Mouse (Mus musculus): ENCODE measurements around the gene Sec1. TPM values are rescaled to one million over a fixed set of nuclear protein-coding genes. Genes with fewer than 3 reads are reported as not detected.

Sec1 gene
- total and polyA plus RNA-seq, 2 experiments from 2014 or later, result 0.33 to 1.3 TPM

DNA sequence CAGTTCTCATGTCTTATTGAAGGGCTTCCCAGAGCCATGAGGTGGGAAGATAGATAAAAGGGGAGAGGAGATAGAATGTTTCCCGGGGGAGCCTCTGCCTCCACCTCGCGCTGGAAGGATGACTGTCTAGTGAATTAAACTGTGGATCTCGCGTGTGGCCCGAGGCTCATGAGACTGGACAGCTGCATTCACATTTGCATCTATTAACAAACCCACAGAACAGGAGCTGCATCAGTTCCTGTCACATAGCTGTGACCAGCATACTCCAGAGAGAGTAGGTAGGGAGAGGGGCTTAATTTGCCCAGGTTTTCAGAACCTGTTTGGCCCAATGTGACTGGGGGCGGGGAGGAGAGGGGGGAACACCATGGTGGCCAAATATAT, 48.6 kb downstream of the Sec1 start:
- H3K4me2 ChIP-seq (ENCODE audit: low read depth, low read length), result no peak overlapping the region
- TF ChIP-seq CTCF (IDR thresholded peaks at IDR 0.05; ENCODE audit: low read depth) (no peak), EP300 (IDR thresholded peaks at IDR 0.05; ENCODE audit: low read depth) (no peak)
- no peak overlapping the region for H3K27ac ChIP-seq (ENCODE audit: low read depth)
- DNase-seq (ENCODE audit: low spot score) (no peak), ATAC-seq (ENCODE audit: insufficient read depth, low read depth) (no peak)
- H3K27me3 ChIP-seq (ENCODE audit: control insufficient read depth, insufficient read depth, low read length), result no peaks in the 10 kb centered on the region
- H3K4me3 ChIP-seq (ENCODE audit: low read depth, low read length), result no peak overlapping the region
- peaks cover 32% of the 10 kb centered on the region for H3K4me1 ChIP-seq (ENCODE audit: control insufficient read depth, insufficient read depth)
- 74% methylated on average over 7 of the region's 7 CpGs for WGBS
- no peak overlapping the region for H3K9ac ChIP-seq (replicated peaks; ENCODE audit: low read depth, low read length)
- no peaks in the 10 kb centered on the region for H3K9me3 ChIP-seq (replicated peaks; ENCODE audit: control insufficient read depth, low read length)
- 0 out of 2 replicates have a peak, but pooled peaks cover 6% of the 10 kb centered on the region for H3K36me3 ChIP-seq (replicated peaks; ENCODE audit: control insufficient read depth, insufficient read depth, low read length)

DNA sequence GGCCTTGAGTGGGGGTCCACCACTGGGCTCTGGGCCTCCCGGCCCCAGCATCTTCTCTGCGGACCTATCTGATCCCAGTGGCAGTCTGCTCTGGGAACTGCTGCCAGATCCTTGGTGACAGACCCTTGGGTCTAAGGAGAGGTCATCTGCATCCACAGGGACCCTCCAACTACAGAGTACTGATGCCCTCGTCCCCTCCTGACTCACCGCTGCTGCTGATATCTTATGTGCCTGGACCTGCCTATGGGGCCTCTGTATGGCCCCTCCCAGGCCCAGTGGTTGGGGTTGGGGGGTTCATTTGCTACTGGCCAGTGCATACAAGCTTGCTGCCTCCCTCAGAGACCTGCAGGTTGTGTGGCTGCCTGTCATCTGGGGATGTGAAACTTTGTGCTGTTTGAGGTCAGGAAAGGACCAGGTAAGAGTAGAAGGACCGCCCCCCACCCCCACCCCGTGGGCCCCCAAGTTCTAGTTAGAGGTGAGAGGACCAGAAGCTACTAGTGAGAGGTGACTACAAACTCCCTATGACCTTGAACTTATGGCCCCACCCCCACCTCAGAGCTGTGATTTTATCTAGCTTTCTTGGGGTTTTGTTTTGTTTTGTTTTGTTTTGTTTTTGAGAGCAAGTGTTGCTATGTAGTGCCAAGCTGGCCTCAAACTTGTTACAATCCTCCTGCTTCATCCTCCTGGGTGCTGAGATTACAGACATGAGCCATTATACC, 49.2 kb downstream of the Sec1 start:
- TF ChIP-seq EP300 (IDR thresholded peaks at IDR 0.05; ENCODE audit: low read depth), result no peak
- no peak for TF ChIP-seq CTCF (IDR thresholded peaks at IDR 0.05; ENCODE audit: low read depth)
- Histone ChIP-seq H3K4me1 (ENCODE audit: control insufficient read depth, insufficient read depth) (peaks cover 34% of the 10 kb centered on the region), H3K4me2 (ENCODE audit: low read depth, low read length) (no peak overlapping the region), H3K4me3 (ENCODE audit: low read depth, low read length) (no peak overlapping the region), H3K9ac (replicated peaks; ENCODE audit: low read depth, low read length) (no peak overlapping the region), H3K9me3 (replicated peaks; ENCODE audit: control insufficient read depth, low read length) (no peaks in the 10 kb centered on the region), H3K36me3 (replicated peaks; ENCODE audit: control insufficient read depth, insufficient read depth, low read length) (0 out of 2 replicates have a peak, but pooled peaks cover 6% of the 10 kb centered on the region), H3K27me3 (ENCODE audit: control insufficient read depth, insufficient read depth, low read length) (no peaks in the 10 kb centered on the region), H3K27ac (ENCODE audit: low read depth) (0 out of 2 replicates have a peak overlapping the region, but pooled peaks have one; percentile 40)
- WGBS, result 76% methylated on average over 6 of the region's 6 CpGs
- DNase-seq (ENCODE audit: low spot score) (no peak), ATAC-seq (ENCODE audit: insufficient read depth, low read depth) (no peak)

DNA sequence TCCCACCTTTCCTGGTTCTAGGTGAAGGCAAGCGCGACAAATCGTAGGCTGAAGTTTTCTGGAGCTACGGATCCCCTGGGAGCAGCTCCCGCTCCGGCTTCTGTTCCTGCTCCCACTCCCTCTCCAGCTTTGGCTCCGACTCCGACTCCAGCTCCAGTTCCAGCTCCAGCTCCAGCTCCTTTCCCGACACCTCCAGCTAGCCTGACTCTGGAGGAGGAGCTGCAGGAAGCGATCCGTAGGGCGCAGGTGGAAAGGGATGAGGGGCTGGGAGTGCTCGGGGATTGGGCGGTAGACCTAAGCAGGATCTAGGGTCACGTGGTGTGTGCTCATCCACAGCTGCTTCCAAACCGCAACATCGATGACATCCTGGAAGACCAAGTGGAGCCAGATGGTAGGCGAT, 50.0 kb downstream of the Sec1 start:
- DNase-seq (ENCODE audit: low spot score), result peak; percentile 75

GRCm38 (mm10) chr7:45643441-45644178, 50.6 kb downstream of the Sec1 start:
- no peaks in the 10 kb centered on the region for H3K9me3 ChIP-seq (replicated peaks; ENCODE audit: control insufficient read depth, low read length)
- H3K4me3 ChIP-seq (ENCODE audit: low read depth, low read length), result peak overlapping the region; percentile 38
- no peaks in the 10 kb centered on the region for H3K27me3 ChIP-seq (ENCODE audit: control insufficient read depth, insufficient read depth, low read length)
- DNase-seq (ENCODE audit: low spot score) (peak; percentile 92), ATAC-seq (ENCODE audit: insufficient read depth, low read depth) (peak; percentile 78)
- peak overlapping the region; percentile 59 for H3K9ac ChIP-seq (replicated peaks; ENCODE audit: low read depth, low read length)
- H3K27ac ChIP-seq (ENCODE audit: low read depth), result peak overlapping the region; percentile 77
- H3K4me1 ChIP-seq (ENCODE audit: control insufficient read depth, insufficient read depth), result peaks cover 36% of the 10 kb centered on the region
- TF ChIP-seq EP300 (IDR thresholded peaks at IDR 0.05; ENCODE audit: low read depth) (no peak), CTCF (IDR thresholded peaks at IDR 0.05; ENCODE audit: low read depth) (no peak)
- peak overlapping the region; percentile 66 for H3K4me2 ChIP-seq (ENCODE audit: low read depth, low read length)
- H3K36me3 ChIP-seq (replicated peaks; ENCODE audit: control insufficient read depth, insufficient read depth, low read length), result 0 out of 2 replicates have a peak, but pooled peaks cover 6% of the 10 kb centered on the region
- WGBS, result 14% methylated on average over 28 of the region's 28 CpGs

More for the DNA sequence above, 50.0 kb downstream of the Sec1 start:
- Histone ChIP-seq H3K4me2 (ENCODE audit: low read depth, low read length) (peak overlapping the region; percentile 66), H3K9ac (replicated peaks; ENCODE audit: low read depth, low read length) (no peak overlapping the region), H3K36me3 (replicated peaks; ENCODE audit: control insufficient read depth, insufficient read depth, low read length) (0 out of 2 replicates have a peak, but pooled peaks cover 6% of the 10 kb centered on the region), H3K4me3 (ENCODE audit: low read depth, low read length) (peak overlapping the region; percentile 38; the same call in 1 of the 2 replicates), H3K4me1 (ENCODE audit: control insufficient read depth, insufficient read depth) (peaks cover 33% of the 10 kb centered on the region), H3K9me3 (replicated peaks; ENCODE audit: control insufficient read depth, low read length) (no peaks in the 10 kb centered on the region), H3K27ac (ENCODE audit: low read depth) (peak overlapping the region; percentile 40; the same call in 1 of the 2 replicates), H3K27me3 (ENCODE audit: control insufficient read depth, insufficient read depth, low read length) (no peaks in the 10 kb centered on the region)
- ATAC-seq (ENCODE audit: insufficient read depth, low read depth), result peak; percentile 9; the same call in 1 of the 2 replicates
- TF ChIP-seq EP300 (IDR thresholded peaks at IDR 0.05; ENCODE audit: low read depth) (no peak), CTCF (IDR thresholded peaks at IDR 0.05; ENCODE audit: low read depth) (no peak)
- 26% methylated on average over 18 of the region's 18 CpGs for WGBS

DNA sequence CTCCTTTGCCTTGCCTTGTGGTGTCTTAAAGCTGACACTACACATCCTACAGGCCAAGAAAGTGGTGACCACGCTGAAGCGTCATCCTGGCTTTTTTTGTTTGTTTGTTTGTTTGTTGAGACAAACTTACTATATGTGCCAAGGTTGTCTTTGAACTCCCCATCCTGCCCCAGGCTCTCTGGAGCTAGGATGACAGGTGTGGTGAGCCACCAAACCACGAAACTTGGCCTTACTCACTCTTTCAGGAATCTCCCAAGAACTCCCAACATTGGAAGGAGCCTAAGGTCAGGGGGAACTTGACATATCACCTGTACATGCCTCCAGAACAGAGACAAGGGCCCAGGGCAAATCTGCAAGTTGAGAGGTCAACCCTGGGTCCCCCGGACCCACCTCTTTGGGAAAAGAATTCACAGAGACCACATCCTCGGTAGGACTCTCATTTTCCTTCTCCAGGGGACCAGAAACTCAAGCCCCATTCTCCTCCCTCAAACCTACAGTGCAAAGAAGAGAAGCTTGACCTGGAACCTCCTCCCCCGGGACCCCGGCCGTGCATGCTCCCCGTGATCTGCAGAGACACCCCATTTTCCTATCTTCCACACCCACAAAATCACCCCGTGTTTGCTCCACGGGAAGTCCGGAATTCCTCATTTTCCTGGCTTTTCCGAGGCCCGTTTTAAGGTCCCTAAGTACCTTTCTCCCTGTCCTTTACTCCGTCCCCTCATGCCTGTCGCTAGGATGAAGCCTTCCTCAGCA, 51.5 kb downstream of the Sec1 start:
- 50% methylated on average over 16 of the region's 16 CpGs for WGBS
- ATAC-seq (ENCODE audit: insufficient read depth, low read depth) (no peak), DNase-seq (ENCODE audit: low spot score) (no peak)
- TF ChIP-seq CTCF (IDR thresholded peaks at IDR 0.05; ENCODE audit: low read depth) (no peak), EP300 (IDR thresholded peaks at IDR 0.05; ENCODE audit: low read depth) (no peak)
- peaks cover 40% of the 10 kb centered on the region for H3K4me1 ChIP-seq (ENCODE audit: control insufficient read depth, insufficient read depth)
- H3K9ac ChIP-seq (replicated peaks; ENCODE audit: low read depth, low read length), result peak overlapping the region; percentile 59
- no peaks in the 10 kb centered on the region for H3K9me3 ChIP-seq (replicated peaks; ENCODE audit: control insufficient read depth, low read length)
- no peaks in the 10 kb centered on the region for H3K27me3 ChIP-seq (ENCODE audit: control insufficient read depth, insufficient read depth, low read length)
- H3K27ac ChIP-seq (ENCODE audit: low read depth), result peak overlapping the region; percentile 77
- 0 out of 2 replicates have a peak, but pooled peaks cover 6% of the 10 kb centered on the region for H3K36me3 ChIP-seq (replicated peaks; ENCODE audit: control insufficient read depth, insufficient read depth, low read length)
- H3K4me2 ChIP-seq (ENCODE audit: low read depth, low read length), result peak overlapping the region; percentile 66
- peak overlapping the region; percentile 38 for H3K4me3 ChIP-seq (ENCODE audit: low read depth, low read length)
